7 mouse cellular contexts compared by ENCODE assay signal in genomic region chr1:64532067-64532523, GRCm38 (mm10). TPM values are rescaled to one million over a fixed set of nuclear protein-coding genes. Genes with fewer than 3 reads are reported as not detected.
DNase-seq lines count a peak whose midpoint lies in the region; ATAC-seq lines count a peak whose summit lies in the region.

No protein-coding gene starts in this region.

- peak overlapping the region; percentile 87 for H3K4me3 ChIP-seq in limb, embryonic 13.5 days

- peaks cover 31% of the 10 kb centered on the region for H3K4me1 ChIP-seq in limb, embryonic 13.5 days

- WGBS in limb, embryonic 13.5 days: under 1% methylated on average over 34 of the region's 34 CpGs

- H3K9ac ChIP-seq in limb, embryonic 13.5 days: peak overlapping the region; percentile 100

- peak overlapping the region; percentile 89 for H3K4me2 ChIP-seq in limb, embryonic 13.5 days (replicated peaks)

- H3K27me3 ChIP-seq in limb, embryonic 13.5 days: no peaks in the 10 kb centered on the region

- DNase-seq in 416B (ENCODE audit: low read depth): peak; percentile 63
- peak; percentile 95 for DNase-seq in CD4-positive helper T cell, adult 2 months (ENCODE audit: low read depth, low spot score)
- peak; percentile 94 for DNase-seq in naive thymus-derived CD4-positive, alpha-beta T cell, adult 2 months (ENCODE audit: low read depth)
- DNase-seq in urinary bladder, postnatal 36 days (ENCODE audit: low spot score in 2 of 2): no peak
- no peak for DNase-seq in layer of hippocampus, adult 9-11 months

- ATAC-seq in erythroblast, adult 5-6 weeks (replicated peaks; ENCODE audit: low FRiP score, poor library complexity, severe bottlenecking): peak; percentile 61
- ATAC-seq in limb, embryonic 13.5 days (ENCODE audit: low FRiP score, low read depth): peak; percentile 75

- 0 out of 2 replicates have a peak, but pooled peaks cover 3% of the 10 kb centered on the region for H3K9me3 ChIP-seq in limb, embryonic 13.5 days

- peak overlapping the region; percentile 100 for H3K27ac ChIP-seq in limb, embryonic 13.5 days

- H3K36me3 ChIP-seq in limb, embryonic 13.5 days: peaks cover 4% of the 10 kb centered on the region

RNA-seq across cellular contexts. Expression of gene Creb1, which starts 0.3 kb away (rescaled TPM):
- 20.6 and 34.9 TPM in 2 replicates for total RNA-seq in erythroblast, adult 5-6 weeks (2015; ENCODE audit: low replicate concordance)
- total RNA-seq in erythroblast, adult 5-6 weeks (2017; ENCODE audit: low replicate concordance): 18.1 and 42.5 TPM in 2 replicates
- polyA plus RNA-seq in limb, embryonic 13.5 days (2015; fragmentation: Nextera tagmentation; extraction: Ambion mirVana): 35.6 and 40.6 TPM in 2 replicates

Comparison
In these comparisons a context has a peak if more than half of its experiments do, and no peak if none do; other contexts are left out.
1. DNase-seq: peak in 416B (single experiment), CD4-positive helper T cell, adult 2 months (single experiment) and naive thymus-derived CD4-positive, alpha-beta T cell, adult 2 months (single experiment); none in urinary bladder, postnatal 36 days (0 of 2) and layer of hippocampus, adult 9-11 months (single experiment).